Mouse (Mus musculus) forelimb bud, embryonic 11.5 days (tissue): ENCODE measurements around the gene Rnf224.

ENCODE experiments used
- DNase-seq: peaks from one replicate; pipeline ENCODE4 v3.0.0-alpha.2; 2012; ENCODE audit warnings: low read depth, low spot score

Gene Rnf224

GRCm38 (mm10) chr2:25256443-25257109 lies 20.0 kb upstream of the Rnf224 start:
- DNase-seq, result peak; percentile 39

GRCm38 (mm10) chr2:25255284-25255779 lies 18.7 kb upstream of the Rnf224 start, which contains the start of gene Tmem203:
Gene Tmem203 (plus strand): TSS chr2:25255439.
- peak; percentile 92 for DNase-seq

- DNase-seq, result no peak
Observed at GRCm38 (mm10) chr2:25252331-25252730, 15.7 kb upstream of the Rnf224 start.

GRCm38 (mm10) chr2:25246183-25247072 lies 9.8 kb upstream of the Rnf224 start, which contains the start of gene AL732309.1:
Gene AL732309.1 (minus strand): TSS chr2:25246863.
- DNase-seq, result no peak

- DNase-seq, result no peak
Observed at GRCm38 (mm10) chr2:25244144-25244543, 7.6 kb upstream of the Rnf224 start.

- no peak for DNase-seq
Observed at GRCm38 (mm10) chr2:25243342-25243741, 6.8 kb upstream of the Rnf224 start.

GRCm38 (mm10) chr2:25242101-25242506 lies 5.5 kb upstream of the Rnf224 start, which contains the start of the genes Rnf208 and Cysrt1:
Gene Rnf208 (plus strand): TSS chr2:25242255.
Gene Cysrt1 (minus strand): TSS chr2:25242452.
- DNase-seq, result no peak

- no peak for DNase-seq
Observed at GRCm38 (mm10) chr2:25241438-25241775, 4.8 kb upstream of the Rnf224 start.

GRCm38 (mm10) chr2:25240723-25241437 lies 4.3 kb upstream of the Rnf224 start:
- peak; percentile 75 for DNase-seq

- DNase-seq, result no peak
Observed at GRCm38 (mm10) chr2:25240310-25240709, 3.7 kb upstream of the Rnf224 start.

- DNase-seq, result no peak
Observed at GRCm38 (mm10) chr2:25239766-25240165, 3.2 kb upstream of the Rnf224 start.

GRCm38 (mm10) chr2:25238106-25238505 lies 1.5 kb upstream of the Rnf224 start:
- no peak for DNase-seq

- DNase-seq, result no peak
Observed at GRCm38 (mm10) chr2:25237522-25237921, 935 bp upstream of the Rnf224 start.

GRCm38 (mm10) chr2:25234551-25235220 lies 1.9 kb downstream of the Rnf224 start:
- no peak for DNase-seq

- no peak for DNase-seq
Observed at GRCm38 (mm10) chr2:25234050-25234449, 2.5 kb downstream of the Rnf224 start, which contains the start of gene Slc34a3. Gene Slc34a3 (minus strand): TSS chr2:25234364.

- no peak for DNase-seq
Observed at GRCm38 (mm10) chr2:25233421-25233820, 3.2 kb downstream of the Rnf224 start.

- no peak for DNase-seq
Observed at GRCm38 (mm10) chr2:25231038-25231437, 5.5 kb downstream of the Rnf224 start.

- DNase-seq, result no peak
Observed at GRCm38 (mm10) chr2:25230581-25230980, 6.0 kb downstream of the Rnf224 start.

GRCm38 (mm10) chr2:25229582-25229981 lies 7.0 kb downstream of the Rnf224 start:
- DNase-seq, result no peak

GRCm38 (mm10) chr2:25228995-25229530 lies 7.5 kb downstream of the Rnf224 start:
- no peak for DNase-seq

GRCm38 (mm10) chr2:25228431-25228889 lies 8.1 kb downstream of the Rnf224 start:
- DNase-seq, result peak; percentile 84
